Mouse (Mus musculus): ENCODE measurements around the gene Gal. TPM values are rescaled to one million over a fixed set of nuclear protein-coding genes. Genes with fewer than 3 reads are reported as not detected.

Gene Gal
- polyA plus RNA-seq, 1 experiment from 2014 or later: 14.0 TPM

DNA sequence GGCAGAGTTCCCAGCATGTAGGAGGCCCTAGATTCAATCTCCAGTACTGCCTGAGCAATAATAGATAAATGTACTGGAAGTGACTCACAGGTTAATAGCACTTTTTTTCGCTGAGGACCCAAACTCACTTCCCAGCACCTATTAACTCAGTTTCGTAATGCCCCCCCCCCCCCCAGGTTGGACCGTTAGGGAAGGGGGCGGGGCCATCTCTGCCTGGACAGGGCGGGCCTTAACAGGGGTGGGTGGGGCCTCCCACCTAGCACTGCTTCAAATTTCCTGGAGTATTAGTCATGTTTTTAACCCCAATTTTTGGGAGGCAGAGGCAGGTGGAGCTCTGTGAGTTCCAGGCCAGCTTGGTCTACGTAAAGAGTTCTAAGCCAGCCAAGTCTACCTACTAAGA is 26.3 kb downstream of the Gal start:
- no peak for ATAC-seq (replicated peaks; ENCODE audit: insufficient number of reproducible peaks, low FRiP score, low TSS enrichment)
- Histone ChIP-seq H3K4me2 (no peak overlapping the region), H3K9me3 (replicated peaks; ENCODE audit: control insufficient read depth, low read length) (0 out of 2 replicates have a peak, but pooled peaks cover 2% of the 10 kb centered on the region), H3K27ac (ENCODE audit: low read depth, low read length) (no peak overlapping the region), H3K27me3 (ENCODE audit: control insufficient read depth, insufficient read depth, low read length) (no peaks in the 10 kb centered on the region), H3K9ac (ENCODE audit: low read depth, low read length) (no peak overlapping the region), H3K4me3 (ENCODE audit: low read depth, low read length) (no peak overlapping the region), H3K4me1 (ENCODE audit: control insufficient read depth, insufficient read depth, low read length) (peaks cover 6% of the 10 kb centered on the region; the same call in 1 of the 2 replicates), H3K36me3 (ENCODE audit: control insufficient read depth, insufficient read depth, low read length) (no peaks in the 10 kb centered on the region)
- whole genome bisulfite sequencing (ENCODE audit: insufficient replicate concordance): 65% methylated on average over 6 of the region's 6 CpGs

DNA sequence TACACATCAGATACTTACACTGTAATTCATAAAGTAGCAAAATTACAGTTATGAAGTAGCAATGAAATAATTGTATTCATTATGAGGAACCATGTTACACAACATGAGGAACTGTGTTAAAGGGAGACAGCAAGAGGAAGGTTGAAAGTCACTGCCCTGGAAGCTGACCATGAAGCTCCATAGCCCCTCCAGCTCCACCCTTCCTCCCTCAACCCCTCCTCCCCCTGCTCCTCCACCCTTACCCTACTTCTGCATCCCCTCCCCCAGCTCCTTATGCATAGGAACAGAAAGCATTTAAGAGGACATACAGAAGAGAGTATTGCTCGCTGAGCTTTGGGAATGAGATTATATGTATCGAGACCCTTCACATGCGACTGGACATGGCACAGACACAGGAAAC is 35.7 kb downstream of the Gal start:
- WGBS (ENCODE audit: insufficient replicate concordance): 84% methylated on average over 3 of the region's 3 CpGs
- H3K36me3 ChIP-seq (ENCODE audit: control insufficient read depth, insufficient read depth, low read length): peaks cover 8% of the 10 kb centered on the region; the same call in 1 of the 2 replicates
- ATAC-seq (replicated peaks; ENCODE audit: insufficient number of reproducible peaks, low FRiP score, low TSS enrichment): no peak

DNA sequence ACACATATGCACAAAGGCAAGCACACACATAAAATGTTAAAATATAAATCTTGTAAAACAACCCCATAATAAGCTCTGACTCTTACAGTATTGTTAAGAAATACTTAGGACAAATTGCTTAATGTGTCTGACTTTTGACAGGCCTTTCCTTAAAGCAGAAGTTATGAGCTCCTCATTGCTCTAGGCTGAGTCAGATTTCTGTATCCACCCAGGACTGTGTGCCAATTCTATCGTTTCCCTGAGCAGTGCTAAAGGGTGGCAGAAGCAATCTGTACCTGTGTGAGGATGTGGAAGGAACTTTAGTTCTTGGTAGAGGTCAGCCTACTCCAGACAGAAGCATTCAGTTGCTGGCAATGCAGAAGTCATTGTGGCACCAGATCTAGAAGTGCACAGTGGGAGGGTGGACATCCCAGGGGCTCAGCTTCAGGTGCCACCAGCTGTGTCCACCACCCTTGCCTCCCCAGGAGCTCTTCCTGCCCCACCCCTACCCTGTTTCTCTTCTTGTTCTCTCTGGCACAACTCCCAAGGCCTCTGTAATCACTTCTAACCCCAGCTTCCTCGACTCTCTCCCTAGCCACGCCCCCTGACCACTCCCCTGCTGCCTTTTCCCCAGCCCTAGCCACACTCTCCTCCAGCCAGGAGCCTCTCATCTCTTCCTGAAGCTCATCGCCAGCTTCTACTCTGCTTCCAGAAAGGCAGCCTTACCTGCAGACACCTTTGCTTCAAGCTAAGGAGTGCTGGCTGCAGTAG is 37.2 kb downstream of the Gal start:
- Histone ChIP-seq H3K4me2 (no peak overlapping the region), H3K27ac (ENCODE audit: low read depth, low read length) (no peak overlapping the region), H3K9me3 (replicated peaks; ENCODE audit: control insufficient read depth, low read length) (no peaks in the 10 kb centered on the region), H3K4me1 (ENCODE audit: control insufficient read depth, insufficient read depth, low read length) (no peaks in the 10 kb centered on the region), H3K27me3 (ENCODE audit: control insufficient read depth, insufficient read depth, low read length) (no peaks in the 10 kb centered on the region), H3K9ac (ENCODE audit: low read depth, low read length) (no peak overlapping the region), H3K4me3 (ENCODE audit: low read depth, low read length) (no peak overlapping the region), H3K36me3 (ENCODE audit: control insufficient read depth, insufficient read depth, low read length) (peaks cover 8% of the 10 kb centered on the region; the same call in 1 of the 2 replicates)
- ATAC-seq (replicated peaks; ENCODE audit: insufficient number of reproducible peaks, low FRiP score, low TSS enrichment): no peak
- WGBS (ENCODE audit: insufficient replicate concordance): 29% methylated on average over 4 of the region's 4 CpGs

More for the DNA sequence above, 35.7 kb downstream of the Gal start:
- H3K4me3 ChIP-seq (ENCODE audit: low read depth, low read length): no peak overlapping the region
- H3K4me1 ChIP-seq (ENCODE audit: control insufficient read depth, insufficient read depth, low read length): no peaks in the 10 kb centered on the region
- H3K27ac ChIP-seq (ENCODE audit: low read depth, low read length): no peak overlapping the region
- H3K9ac ChIP-seq (ENCODE audit: low read depth, low read length): no peak overlapping the region
- H3K4me2 ChIP-seq: no peak overlapping the region
- H3K9me3 ChIP-seq (replicated peaks; ENCODE audit: control insufficient read depth, low read length): no peaks in the 10 kb centered on the region
- no peaks in the 10 kb centered on the region for H3K27me3 ChIP-seq (ENCODE audit: control insufficient read depth, insufficient read depth, low read length)

DNA sequence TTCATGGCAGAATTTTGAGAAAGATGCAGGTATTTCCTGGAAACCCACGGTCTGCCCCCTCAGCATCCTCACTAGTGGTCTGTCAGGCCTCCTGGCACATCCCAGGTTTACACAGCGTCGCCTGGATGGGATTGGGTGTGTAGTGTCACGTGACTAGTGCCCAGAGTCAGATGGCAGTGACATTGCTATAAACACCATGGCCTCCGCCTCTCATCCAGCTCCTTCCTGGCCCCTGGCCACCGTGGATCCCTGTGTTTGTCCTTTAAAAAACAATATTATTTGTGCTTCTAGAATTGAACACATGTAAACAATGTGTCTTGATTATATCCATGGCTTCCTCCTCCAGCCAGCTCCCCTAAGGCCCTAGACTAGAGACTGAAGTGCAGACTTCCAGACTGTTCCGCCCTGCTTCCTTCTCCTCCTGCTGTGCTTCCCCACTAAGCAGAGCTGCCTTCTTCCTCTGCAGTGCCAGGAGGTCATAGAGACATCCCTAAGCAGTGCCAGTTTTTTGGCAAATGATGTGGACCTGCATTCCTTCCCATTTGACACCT is 38.3 kb downstream of the Gal start:
- no peak overlapping the region for H3K27ac ChIP-seq (ENCODE audit: low read depth, low read length)
- 0 out of 2 replicates have a peak, but pooled peaks cover 3% of the 10 kb centered on the region for H3K36me3 ChIP-seq (ENCODE audit: control insufficient read depth, insufficient read depth, low read length)
- WGBS (ENCODE audit: insufficient replicate concordance): 64% methylated on average over 7 of the region's 7 CpGs
- H3K9ac ChIP-seq (ENCODE audit: low read depth, low read length): no peak overlapping the region
- no peaks in the 10 kb centered on the region for H3K9me3 ChIP-seq (replicated peaks; ENCODE audit: control insufficient read depth, low read length)
- H3K27me3 ChIP-seq (ENCODE audit: control insufficient read depth, insufficient read depth, low read length): no peaks in the 10 kb centered on the region
- ATAC-seq (replicated peaks; ENCODE audit: insufficient number of reproducible peaks, low FRiP score, low TSS enrichment): no peak
- H3K4me1 ChIP-seq (ENCODE audit: control insufficient read depth, insufficient read depth, low read length): no peaks in the 10 kb centered on the region
- no peak overlapping the region for H3K4me3 ChIP-seq (ENCODE audit: low read depth, low read length)
- no peak overlapping the region for H3K4me2 ChIP-seq

DNA sequence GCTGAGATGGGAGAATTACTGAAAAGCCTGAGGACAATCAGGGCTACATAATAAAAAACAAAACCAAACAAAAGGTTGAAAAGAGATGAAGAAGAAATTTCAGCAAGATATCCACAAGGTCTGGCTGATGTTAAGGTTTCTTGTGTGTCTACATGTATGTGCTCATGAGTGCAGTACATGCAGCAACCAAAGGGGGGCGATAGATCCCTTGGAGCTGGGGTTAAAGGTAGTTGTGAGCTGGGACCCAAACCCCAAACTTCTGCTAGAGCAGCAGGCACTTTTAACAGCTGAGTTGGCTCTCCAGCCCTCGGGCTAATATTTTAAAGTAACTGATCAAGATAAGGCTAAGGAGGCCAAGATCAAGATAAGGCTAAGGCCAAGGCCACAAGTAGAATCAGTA is 40.3 kb downstream of the Gal start:
- Histone ChIP-seq H3K27me3 (ENCODE audit: control insufficient read depth, insufficient read depth, low read length) (no peaks in the 10 kb centered on the region), H3K4me3 (ENCODE audit: low read depth, low read length) (no peak overlapping the region), H3K9me3 (replicated peaks; ENCODE audit: control insufficient read depth, low read length) (no peaks in the 10 kb centered on the region), H3K27ac (ENCODE audit: low read depth, low read length) (no peak overlapping the region), H3K36me3 (ENCODE audit: control insufficient read depth, insufficient read depth, low read length) (no peaks in the 10 kb centered on the region), H3K4me2 (no peak overlapping the region), H3K4me1 (ENCODE audit: control insufficient read depth, insufficient read depth, low read length) (no peaks in the 10 kb centered on the region), H3K9ac (ENCODE audit: low read depth, low read length) (no peak overlapping the region)
- 40% methylated on average over 2 of the region's 2 CpGs for WGBS (ENCODE audit: insufficient replicate concordance)
- ATAC-seq (replicated peaks; ENCODE audit: insufficient number of reproducible peaks, low FRiP score, low TSS enrichment): no peak

DNA sequence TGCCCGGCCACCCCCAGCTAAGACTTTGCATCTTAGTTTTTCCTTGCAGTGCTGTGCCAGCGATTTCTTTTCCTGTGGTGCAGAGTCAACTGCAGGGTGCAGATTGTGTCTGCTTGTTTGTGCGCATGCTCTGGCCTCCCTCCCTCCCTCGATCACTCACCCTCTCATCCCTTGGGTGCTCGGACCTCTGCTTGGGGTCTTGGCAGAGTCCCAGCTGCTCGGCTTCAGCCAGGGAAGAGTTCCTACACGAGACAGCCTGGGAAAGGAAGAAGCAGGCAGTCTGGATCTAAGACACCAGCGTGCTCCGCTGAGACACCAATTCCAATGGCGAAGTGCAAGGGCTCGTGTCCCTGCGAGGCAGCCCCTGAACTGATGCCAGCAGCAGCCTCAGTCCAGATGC is 41.0 kb downstream of the Gal start:
- Histone ChIP-seq H3K27ac (ENCODE audit: low read depth, low read length) (no peak overlapping the region), H3K9me3 (replicated peaks; ENCODE audit: control insufficient read depth, low read length) (no peaks in the 10 kb centered on the region), H3K4me3 (ENCODE audit: low read depth, low read length) (no peak overlapping the region), H3K4me2 (no peak overlapping the region), H3K36me3 (ENCODE audit: control insufficient read depth, insufficient read depth, low read length) (no peaks in the 10 kb centered on the region), H3K4me1 (ENCODE audit: control insufficient read depth, insufficient read depth, low read length) (no peaks in the 10 kb centered on the region), H3K9ac (ENCODE audit: low read depth, low read length) (no peak overlapping the region), H3K27me3 (ENCODE audit: control insufficient read depth, insufficient read depth, low read length) (no peaks in the 10 kb centered on the region)
- 62% methylated on average over 12 of the region's 12 CpGs for WGBS (ENCODE audit: insufficient replicate concordance)
- no peak for ATAC-seq (replicated peaks; ENCODE audit: insufficient number of reproducible peaks, low FRiP score, low TSS enrichment)

DNA sequence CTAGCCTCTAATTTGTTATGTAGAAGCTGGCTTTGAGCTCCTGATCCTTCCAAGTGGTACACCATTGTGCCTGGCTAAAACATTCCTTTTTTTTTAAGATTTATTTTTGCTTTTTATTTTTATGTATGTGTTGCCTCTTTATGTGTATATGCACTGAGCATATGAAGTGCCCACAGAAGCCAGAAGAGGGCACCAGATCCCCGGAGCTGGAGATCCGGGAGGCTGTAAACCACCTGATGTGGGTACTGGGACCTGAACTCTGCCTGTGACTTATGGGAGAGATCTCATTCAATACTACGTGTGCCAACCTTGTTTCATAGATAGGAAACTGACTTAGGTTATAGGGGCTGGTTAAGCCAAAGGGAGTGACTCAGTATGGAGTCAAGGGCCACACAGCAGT is 46.1 kb downstream of the Gal start:
- WGBS (ENCODE audit: insufficient replicate concordance): 84% methylated on average over 3 of the region's 3 CpGs
- Histone ChIP-seq H3K27ac (ENCODE audit: low read depth, low read length) (no peak overlapping the region), H3K4me2 (no peak overlapping the region), H3K9me3 (replicated peaks; ENCODE audit: control insufficient read depth, low read length) (peaks cover 3% of the 10 kb centered on the region; the same call in 1 of the 2 replicates), H3K36me3 (ENCODE audit: control insufficient read depth, insufficient read depth, low read length) (peaks cover 10% of the 10 kb centered on the region), H3K4me3 (ENCODE audit: low read depth, low read length) (no peak overlapping the region), H3K9ac (ENCODE audit: low read depth, low read length) (no peak overlapping the region), H3K4me1 (ENCODE audit: control insufficient read depth, insufficient read depth, low read length) (no peaks in the 10 kb centered on the region), H3K27me3 (ENCODE audit: control insufficient read depth, insufficient read depth, low read length) (no peaks in the 10 kb centered on the region)
- ATAC-seq (replicated peaks; ENCODE audit: insufficient number of reproducible peaks, low FRiP score, low TSS enrichment): no peak

DNA sequence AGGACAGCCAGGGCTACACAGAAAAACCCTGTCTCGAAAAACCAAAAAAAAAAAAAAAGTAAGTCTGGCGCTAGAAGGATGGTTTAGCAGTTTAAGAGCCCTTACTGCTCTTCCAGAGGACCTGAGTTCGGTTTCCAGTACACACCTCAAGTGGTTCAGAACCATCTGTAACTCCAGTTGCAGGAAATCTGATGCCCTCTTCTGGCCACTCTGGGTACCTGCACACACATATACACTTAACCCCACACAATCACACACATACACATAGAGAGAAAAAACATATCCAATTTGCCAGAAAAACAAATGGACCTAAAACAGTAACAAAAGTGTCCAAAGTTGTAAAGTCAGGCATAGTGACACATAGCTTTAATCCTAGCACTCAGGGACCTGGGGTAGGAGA is 49.3 kb downstream of the Gal start:
- 100% methylated on average over 3 of the region's 3 CpGs for WGBS (ENCODE audit: insufficient replicate concordance)
- no peak overlapping the region for H3K27ac ChIP-seq (ENCODE audit: low read depth, low read length)
- no peak overlapping the region for H3K4me2 ChIP-seq
- H3K4me1 ChIP-seq (ENCODE audit: control insufficient read depth, insufficient read depth, low read length): no peaks in the 10 kb centered on the region
- peaks cover 3% of the 10 kb centered on the region; the same call in 1 of the 2 replicates for H3K9me3 ChIP-seq (replicated peaks; ENCODE audit: control insufficient read depth, low read length)
- H3K36me3 ChIP-seq (ENCODE audit: control insufficient read depth, insufficient read depth, low read length): peaks cover 10% of the 10 kb centered on the region
- H3K27me3 ChIP-seq (ENCODE audit: control insufficient read depth, insufficient read depth, low read length): no peaks in the 10 kb centered on the region
- no peak for ATAC-seq (replicated peaks; ENCODE audit: insufficient number of reproducible peaks, low FRiP score, low TSS enrichment)
- no peak overlapping the region for H3K4me3 ChIP-seq (ENCODE audit: low read depth, low read length)
- H3K9ac ChIP-seq (ENCODE audit: low read depth, low read length): no peak overlapping the region

DNA sequence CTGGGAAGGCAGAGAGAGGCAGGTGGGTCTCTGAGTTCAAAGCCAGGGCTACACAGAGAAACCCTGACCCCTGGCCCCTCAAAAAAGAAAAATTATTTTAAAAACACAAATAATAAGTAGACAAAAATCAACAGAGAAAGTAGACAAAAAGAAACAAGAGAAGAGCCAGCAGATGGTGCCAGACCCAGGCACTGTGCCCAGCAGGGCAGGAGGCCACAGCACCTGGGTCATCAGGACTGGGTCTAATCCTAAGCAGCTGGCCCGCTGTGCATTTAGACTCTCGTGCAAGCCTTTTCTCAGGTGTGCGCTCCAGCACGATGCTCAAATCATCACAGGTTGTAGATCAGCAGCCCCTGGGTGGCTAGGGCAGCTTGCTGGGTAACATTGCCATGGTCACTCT is 50.8 kb downstream of the Gal start:
- Histone ChIP-seq H3K9ac (ENCODE audit: low read depth, low read length) (no peak overlapping the region), H3K4me2 (no peak overlapping the region), H3K4me1 (ENCODE audit: control insufficient read depth, insufficient read depth, low read length) (no peaks in the 10 kb centered on the region), H3K9me3 (replicated peaks; ENCODE audit: control insufficient read depth, low read length) (peaks cover 3% of the 10 kb centered on the region; the same call in 1 of the 2 replicates), H3K36me3 (ENCODE audit: control insufficient read depth, insufficient read depth, low read length) (peaks cover 12% of the 10 kb centered on the region), H3K27me3 (ENCODE audit: control insufficient read depth, insufficient read depth, low read length) (no peaks in the 10 kb centered on the region), H3K4me3 (ENCODE audit: low read depth, low read length) (no peak overlapping the region), H3K27ac (ENCODE audit: low read depth, low read length) (no peak overlapping the region)
- ATAC-seq (replicated peaks; ENCODE audit: insufficient number of reproducible peaks, low FRiP score, low TSS enrichment): no peak
- 89% methylated on average over 4 of the region's 4 CpGs for WGBS (ENCODE audit: insufficient replicate concordance)
